Mouse (Mus musculus): ENCODE measurements around the gene Sdhd. TPM values are rescaled to one million over a fixed set of nuclear protein-coding genes. Genes with fewer than 3 reads are reported as not detected.

Sdhd gene
- polyA plus RNA-seq, 1 experiment from 2014 or later, result 312 TPM

- 81% methylated on average over 10 of the region's 10 CpGs for WGBS
- H3K9me3 ChIP-seq, result no peaks in the 10 kb centered on the region
- no peak overlapping the region for H3K4me3 ChIP-seq
- DNase-seq (ENCODE audit: low spot score), result no peak
- no peaks in the 10 kb centered on the region for H3K36me3 ChIP-seq (replicated peaks)
- H3K27ac ChIP-seq (replicated peaks), result no peak overlapping the region
- no peaks in the 10 kb centered on the region for H3K4me1 ChIP-seq
- H3K27me3 ChIP-seq (replicated peaks; ENCODE audit: low read depth, poor library complexity, severe bottlenecking), result no peaks in the 10 kb centered on the region
These were observed 33.8 kb downstream of the Sdhd start for GRCm38 (mm10) chr9:50569599-50570525.

- H3K4me3 ChIP-seq, result no peak overlapping the region
- no peak for DNase-seq (ENCODE audit: low spot score)
- no peaks in the 10 kb centered on the region for H3K27me3 ChIP-seq (replicated peaks; ENCODE audit: low read depth, poor library complexity, severe bottlenecking)
- WGBS, result 84% methylated on average over 2 of the region's 2 CpGs
- H3K4me1 ChIP-seq, result no peaks in the 10 kb centered on the region
- no peaks in the 10 kb centered on the region for H3K9me3 ChIP-seq
- no peak overlapping the region for H3K27ac ChIP-seq (replicated peaks)
- H3K36me3 ChIP-seq (replicated peaks), result no peaks in the 10 kb centered on the region
These were observed 35.7 kb downstream of the Sdhd start for GRCm38 (mm10) chr9:50567881-50568280.

- Histone ChIP-seq H3K4me3 (no peak overlapping the region), H3K27me3 (replicated peaks; ENCODE audit: low read depth, poor library complexity, severe bottlenecking) (no peaks in the 10 kb centered on the region), H3K27ac (replicated peaks) (no peak overlapping the region), H3K36me3 (replicated peaks) (no peaks in the 10 kb centered on the region), H3K9me3 (no peaks in the 10 kb centered on the region), H3K4me1 (no peaks in the 10 kb centered on the region)
- DNase-seq (ENCODE audit: low spot score), result no peak
- 87% methylated on average over 4 of the region's 4 CpGs for WGBS
These were observed 36.2 kb downstream of the Sdhd start for GRCm38 (mm10) chr9:50567372-50567771.

- Histone ChIP-seq H3K9me3 (peaks cover 3% of the 10 kb centered on the region; the same call in 1 of the 2 replicates), H3K4me1 (no peaks in the 10 kb centered on the region), H3K36me3 (replicated peaks) (no peaks in the 10 kb centered on the region), H3K27me3 (replicated peaks; ENCODE audit: low read depth, poor library complexity, severe bottlenecking) (no peaks in the 10 kb centered on the region), H3K27ac (replicated peaks) (no peak overlapping the region), H3K4me3 (no peak overlapping the region)
- no peak for DNase-seq (ENCODE audit: low spot score)
- 83% methylated on average over 4 of the region's 4 CpGs for WGBS
These were observed 37.7 kb downstream of the Sdhd start for GRCm38 (mm10) chr9:50565940-50566339.

GRCm38 (mm10) chr9:50565173-50565572, 38.4 kb downstream of the Sdhd start:
- 80% methylated on average over 7 of the region's 7 CpGs for WGBS
- DNase-seq (ENCODE audit: low spot score), result no peak
- no peak overlapping the region for H3K27ac ChIP-seq (replicated peaks)

GRCm38 (mm10) chr9:50561918-50562360, 41.7 kb downstream of the Sdhd start:
- Histone ChIP-seq H3K4me3 (no peak overlapping the region), H3K36me3 (replicated peaks) (no peaks in the 10 kb centered on the region), H3K4me1 (no peaks in the 10 kb centered on the region), H3K9me3 (peaks cover 4% of the 10 kb centered on the region; the same call in 1 of the 2 replicates), H3K27me3 (replicated peaks; ENCODE audit: low read depth, poor library complexity, severe bottlenecking) (no peaks in the 10 kb centered on the region), H3K27ac (replicated peaks) (no peak overlapping the region)
- 85% methylated on average over 2 of the region's 2 CpGs for WGBS
- DNase-seq (ENCODE audit: low spot score), result no peak

More at GRCm38 (mm10) chr9:50565173-50565572, 38.4 kb downstream of the Sdhd start:
- no peak overlapping the region for H3K4me3 ChIP-seq
- H3K36me3 ChIP-seq (replicated peaks), result no peaks in the 10 kb centered on the region
- H3K4me1 ChIP-seq, result no peaks in the 10 kb centered on the region
- peaks cover 4% of the 10 kb centered on the region; the same call in 1 of the 2 replicates for H3K9me3 ChIP-seq
- no peaks in the 10 kb centered on the region for H3K27me3 ChIP-seq (replicated peaks; ENCODE audit: low read depth, poor library complexity, severe bottlenecking)

- peaks cover 4% of the 10 kb centered on the region; the same call in 1 of the 2 replicates for H3K9me3 ChIP-seq
- no peak for DNase-seq (ENCODE audit: low spot score)
These were observed 42.3 kb downstream of the Sdhd start, which contains the start of gene Tex12 for GRCm38 (mm10) chr9:50561145-50561917. TSS of gene Tex12 (minus strand) at chr9:50561325.

GRCm38 (mm10) chr9:50555094-50555446, 48.5 kb downstream of the Sdhd start, which contains the start of gene Bco2:
TSS of gene Bco2 (minus strand) at chr9:50555181.
- peak within 1 kb of the TSS; percentile 59 for H3K27ac ChIP-seq (replicated peaks)
- DNase-seq (ENCODE audit: low spot score), result no peak
- no peaks in the 10 kb centered on the region for H3K36me3 ChIP-seq (replicated peaks)
- no peaks in the 10 kb centered on the region for H3K9me3 ChIP-seq
- WGBS, result 12% methylated on average over 2 of the region's 2 CpGs
- H3K4me1 ChIP-seq, result peaks cover 9% of the 10 kb centered on the region
- peak within 1 kb of the TSS; percentile 41 for H3K4me3 ChIP-seq
- no peaks in the 10 kb centered on the region for H3K27me3 ChIP-seq (replicated peaks; ENCODE audit: low read depth, poor library complexity, severe bottlenecking)

More at GRCm38 (mm10) chr9:50561145-50561917, 42.3 kb downstream of the Sdhd start, which contains the start of gene Tex12:
- H3K27me3 ChIP-seq (replicated peaks; ENCODE audit: low read depth, poor library complexity, severe bottlenecking), result no peaks in the 10 kb centered on the region
- H3K36me3 ChIP-seq (replicated peaks), result no peaks in the 10 kb centered on the region
- no peak within 1 kb of the TSS for H3K27ac ChIP-seq (replicated peaks)
- no peak within 1 kb of the TSS for H3K4me3 ChIP-seq
- no peaks in the 10 kb centered on the region for H3K4me1 ChIP-seq
- WGBS, result 87% methylated on average over 38 of the region's 38 CpGs

- peak; percentile 41 for DNase-seq (ENCODE audit: low spot score)
- Histone ChIP-seq H3K4me1 (peaks cover 9% of the 10 kb centered on the region), H3K27me3 (replicated peaks; ENCODE audit: low read depth, poor library complexity, severe bottlenecking) (no peaks in the 10 kb centered on the region), H3K27ac (replicated peaks) (peak within 1 kb of the TSS; percentile 59), H3K36me3 (replicated peaks) (no peaks in the 10 kb centered on the region), H3K4me3 (peak within 1 kb of the TSS; percentile 41), H3K9me3 (no peaks in the 10 kb centered on the region)
- WGBS, result 27% methylated on average over 12 of the region's 12 CpGs
These were observed 49.1 kb downstream of the Sdhd start, which contains the start of gene Il18 for GRCm38 (mm10) chr9:50554241-50555093. TSS of gene Il18 (plus strand) at chr9:50554827.

GRCm38 (mm10) chr9:50553547-50553946, 50.1 kb downstream of the Sdhd start:
- Histone ChIP-seq H3K9me3 (no peaks in the 10 kb centered on the region), H3K27ac (replicated peaks) (no peak overlapping the region), H3K36me3 (replicated peaks) (no peaks in the 10 kb centered on the region), H3K4me1 (peaks cover 9% of the 10 kb centered on the region), H3K27me3 (replicated peaks; ENCODE audit: low read depth, poor library complexity, severe bottlenecking) (no peaks in the 10 kb centered on the region), H3K4me3 (no peak overlapping the region)
- 84% methylated on average over 2 of the region's 2 CpGs for WGBS
- no peak for DNase-seq (ENCODE audit: low spot score)

GRCm38 (mm10) chr9:50552206-50552605, 51.4 kb downstream of the Sdhd start:
- 81% methylated on average over 5 of the region's 5 CpGs for WGBS
- Histone ChIP-seq H3K36me3 (replicated peaks) (no peaks in the 10 kb centered on the region), H3K4me1 (peaks cover 9% of the 10 kb centered on the region), H3K27ac (replicated peaks) (no peak overlapping the region), H3K27me3 (replicated peaks; ENCODE audit: low read depth, poor library complexity, severe bottlenecking) (no peaks in the 10 kb centered on the region), H3K9me3 (no peaks in the 10 kb centered on the region), H3K4me3 (no peak overlapping the region)
- no peak for DNase-seq (ENCODE audit: low spot score)

- 81% methylated on average over 4 of the region's 4 CpGs for whole genome bisulfite sequencing
- no peaks in the 10 kb centered on the region for H3K4me1 ChIP-seq
- no peak overlapping the region for H3K27ac ChIP-seq (replicated peaks)
- H3K27me3 ChIP-seq (replicated peaks; ENCODE audit: low read depth, poor library complexity, severe bottlenecking), result no peaks in the 10 kb centered on the region
- H3K4me3 ChIP-seq, result no peak overlapping the region
- DNase-seq (ENCODE audit: low spot score), result no peak
- no peaks in the 10 kb centered on the region for H3K36me3 ChIP-seq (replicated peaks)
- no peaks in the 10 kb centered on the region for H3K9me3 ChIP-seq
These were observed 54.7 kb downstream of the Sdhd start for GRCm38 (mm10) chr9:50548936-50549335.

All from embryonic facial prominence, embryonic 10.5 days (tissue).